Mouse (Mus musculus) olfactory bulb, adult 2 months (tissue): ENCODE data around the gene Ecm1. TPM values are rescaled to one million over a fixed set of nuclear protein-coding genes. Genes with fewer than 3 reads are reported as not detected.

Experiments used
- H3K27ac ChIP-seq: fragments of 200-500 bp; 2 replicates; pipeline ENCODE4 v1.5.1; 2012; ENCODE audit warnings: low read depth, low read length; ENCODE audit not compliant: insufficient read depth
- H3K4me1 ChIP-seq: fragments of 200-500 bp; 2 replicates; pipeline ENCODE4 v1.6.1; 2012; ENCODE audit warnings: low read length; ENCODE audit not compliant: control insufficient read depth, insufficient read depth
- H3K4me3 ChIP-seq: fragments of 200-500 bp; 2 replicates; pipeline ENCODE4 v1.5.1; 2012; ENCODE audit warnings: mild to moderate bottlenecking, low read depth, low read length, moderate library complexity; ENCODE audit not compliant: insufficient read depth
- CTCF ChIP-seq: fragments of 200-500 bp; IDR thresholded peaks from 2 replicates; pipeline ENCODE4 v1.5.1; 2012; ENCODE audit warnings: low read depth, mild to moderate bottlenecking, low read length, moderate library complexity; ENCODE audit not compliant: insufficient read depth
- POLR2A ChIP-seq: fragments of 200-500 bp; IDR thresholded peaks from 2 replicates; pipeline ENCODE4 v1.6.1; 2012; ENCODE audit warnings: mild to moderate bottlenecking, low read depth, low read length, moderate library complexity; ENCODE audit not compliant: insufficient read depth
- WGBS: fragments of 180-500 bp; shearing (Covaris S2); methylation state at CpG from one replicate; pipeline ENCODE4 v1.1.7; 2018; 5-methylcytosine and 5-hydroxymethylcytosine counted together
- polyA plus RNA-seq: library from polyadenylated mRNA; stranded (reverse); fragments of >200 nt; gene quantifications from 2 replicates; pipeline ENCODE4 v1.2.4, GENCODE M21; 2012; ENCODE audit warnings: low replicate concordance; ENCODE audit not compliant: missing spikeins, insufficient read depth, insufficient read length

Ecm1 gene
- polyA plus RNA-seq, 1 experiment = not detected

GRCm38 (mm10) chr3:95709967-95710366 is 29.4 kb downstream of the Ecm1 start:
- TF ChIP-seq POLR2A (no peak), CTCF (no peak)
- no peak overlapping the region for H3K4me3 ChIP-seq
- H3K27ac ChIP-seq = no peak overlapping the region
- H3K4me1 ChIP-seq = no peaks in the 10 kb centered on the region

DNA sequence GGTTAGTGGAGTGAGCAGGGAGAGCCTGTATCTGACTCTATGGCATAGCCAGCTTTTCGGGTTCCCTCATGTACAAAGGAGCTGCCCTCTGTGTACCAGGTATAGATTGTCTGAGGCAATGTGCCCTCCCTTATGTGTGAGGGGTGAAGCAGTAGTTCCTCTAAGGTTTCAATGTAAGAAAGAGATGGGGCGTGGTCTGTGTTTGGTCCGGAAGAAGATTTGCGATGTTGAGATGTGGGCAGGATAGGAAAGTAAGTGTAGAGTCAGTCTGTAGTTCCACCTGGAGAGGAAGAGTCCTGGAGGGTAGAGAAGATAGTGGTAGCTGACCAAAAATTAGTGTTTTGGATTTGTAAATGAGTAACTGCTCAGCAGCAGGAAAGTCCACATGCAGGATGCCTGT is 30.3 kb downstream of the Ecm1 start:
- Histone ChIP-seq H3K4me3 (no peak overlapping the region), H3K27ac (no peak overlapping the region), H3K4me1 (no peaks in the 10 kb centered on the region)
- TF ChIP-seq POLR2A = no peak
- TF ChIP-seq CTCF = no peak
- WGBS = 93% methylated on average over 4 of the region's 4 CpGs

DNA sequence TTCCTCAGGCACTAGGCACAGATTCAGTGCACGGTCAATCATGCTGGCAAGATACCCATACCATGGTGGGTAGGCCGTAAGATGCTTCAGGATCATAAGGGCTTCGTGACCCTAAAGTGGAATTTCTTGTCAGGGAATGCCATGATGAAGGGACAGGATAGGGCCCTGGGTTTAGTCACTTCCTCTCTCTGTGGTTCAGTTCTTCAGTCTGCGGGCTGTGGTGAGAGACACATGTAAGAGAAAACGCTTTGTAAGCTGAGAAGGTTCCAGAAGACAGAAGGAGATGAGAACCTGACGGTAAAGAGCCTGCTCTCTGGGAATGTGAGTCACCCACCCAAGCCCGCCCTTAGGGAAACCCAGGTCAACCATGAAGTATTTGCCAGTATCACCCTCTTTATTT is 31.9 kb downstream of the Ecm1 start:
- TF ChIP-seq CTCF (no peak), POLR2A (no peak)
- no peak overlapping the region for H3K4me3 ChIP-seq
- H3K27ac ChIP-seq = no peak overlapping the region
- 91% methylated on average over 7 of the region's 7 CpGs for WGBS
- no peaks in the 10 kb centered on the region for H3K4me1 ChIP-seq

- peaks cover 6% of the 10 kb centered on the region for H3K4me1 ChIP-seq
- H3K4me3 ChIP-seq = no peak overlapping the region
- TF ChIP-seq POLR2A = no peak
- no peak for TF ChIP-seq CTCF
- WGBS = 94% methylated on average over 4 of the region's 4 CpGs
- H3K27ac ChIP-seq = no peak overlapping the region
Measured at GRCm38 (mm10) chr3:95706273-95706672, 33.1 kb downstream of the Ecm1 start.

DNA sequence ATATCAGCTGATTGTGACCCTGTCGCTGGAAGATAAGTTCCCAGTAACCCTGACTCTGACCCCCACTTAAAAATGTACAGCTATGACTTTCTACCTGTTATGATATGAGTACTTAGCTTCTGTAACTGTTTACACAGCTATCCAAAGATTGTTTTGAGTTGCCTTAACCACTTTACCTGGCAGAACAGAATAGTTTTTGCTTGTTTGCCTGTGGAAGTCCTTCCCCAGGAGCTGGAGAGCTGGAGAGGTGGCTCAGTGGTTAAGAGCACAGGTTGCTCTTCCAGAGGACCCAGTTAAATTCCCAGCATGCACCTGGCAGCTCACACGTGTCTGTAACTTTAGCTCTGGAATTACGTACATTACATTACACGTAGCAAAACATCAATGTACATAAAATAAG is 34.8 kb downstream of the Ecm1 start:
- no peak for TF ChIP-seq POLR2A
- TF ChIP-seq CTCF = no peak
- peaks cover 6% of the 10 kb centered on the region for H3K4me1 ChIP-seq
- no peak overlapping the region for H3K27ac ChIP-seq
- no peak overlapping the region for H3K4me3 ChIP-seq
- 92% methylated on average over 4 of the region's 4 CpGs for WGBS

DNA sequence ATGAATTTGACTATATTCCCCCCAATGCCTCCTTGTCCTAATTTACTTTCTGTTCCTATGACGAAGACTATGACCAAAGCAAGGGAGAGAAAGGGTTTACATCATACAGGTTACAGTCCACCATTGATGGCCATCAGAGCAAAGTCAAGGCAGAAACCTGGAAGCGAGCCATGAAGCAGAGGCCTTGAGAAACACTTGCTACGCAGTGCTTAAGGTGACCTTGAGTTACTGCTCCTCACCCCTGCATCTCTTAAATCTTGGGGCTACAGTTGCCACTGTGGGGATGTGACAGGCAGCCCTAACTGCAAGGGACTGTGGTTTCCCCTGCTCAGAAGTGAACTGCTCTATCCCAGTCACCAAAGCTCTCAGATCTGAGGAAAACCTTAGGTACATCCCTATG is 36.1 kb downstream of the Ecm1 start:
- no peak for TF ChIP-seq CTCF
- no peak for TF ChIP-seq POLR2A
- peaks cover 6% of the 10 kb centered on the region for H3K4me1 ChIP-seq
- no peak overlapping the region for H3K27ac ChIP-seq
- 97% methylated on average over 3 of the region's 3 CpGs for WGBS
- H3K4me3 ChIP-seq = no peak overlapping the region

DNA sequence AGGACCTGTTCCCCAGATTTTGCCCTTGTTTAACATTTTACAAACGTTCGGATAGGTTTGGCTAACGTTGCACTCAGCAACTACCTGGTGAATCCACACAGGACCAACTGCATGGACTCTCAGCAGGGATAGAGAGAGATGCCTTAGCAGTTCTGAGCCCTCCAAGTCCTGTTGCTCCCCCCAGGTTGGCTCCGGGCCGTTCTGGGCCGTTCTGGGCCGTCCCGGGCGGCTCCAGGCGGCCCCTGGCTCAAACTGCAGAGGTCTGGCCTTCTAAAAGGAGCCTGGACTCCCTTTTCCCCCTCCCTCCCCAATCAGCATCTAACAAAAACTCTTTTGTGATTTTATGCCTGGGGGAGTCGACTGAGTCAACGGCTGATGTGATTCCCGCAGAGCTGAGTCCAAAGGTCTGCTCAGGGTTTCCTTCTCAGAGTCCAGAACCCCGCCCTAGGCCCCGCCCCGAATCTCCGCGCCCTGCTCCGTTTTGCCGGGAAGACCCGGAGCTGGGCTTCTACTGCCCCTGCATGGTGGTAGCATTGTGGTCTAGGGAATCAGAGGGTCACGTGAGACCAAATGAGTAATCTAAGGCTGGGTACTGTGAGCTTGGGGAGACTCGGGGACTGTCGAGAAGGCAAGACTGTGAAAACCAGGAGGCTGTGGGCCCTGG is 37.4 kb downstream of the Ecm1 start:
- 10% methylated on average over 24 of the region's 24 CpGs for WGBS
- TF ChIP-seq POLR2A (no peak), CTCF (no peak)
- H3K4me3 ChIP-seq = peak overlapping the region; percentile 21
- peaks cover 6% of the 10 kb centered on the region for H3K4me1 ChIP-seq
- H3K27ac ChIP-seq = peak overlapping the region; percentile 29; the same call in 1 of the 2 replicates

GRCm38 (mm10) chr3:95701085-95701484 is 38.3 kb downstream of the Ecm1 start:
- TF ChIP-seq POLR2A = no peak
- 79% methylated on average over 2 of the region's 2 CpGs for WGBS
- H3K27ac ChIP-seq = no peak overlapping the region
- H3K4me3 ChIP-seq = no peak overlapping the region
- peaks cover 6% of the 10 kb centered on the region for H3K4me1 ChIP-seq

- H3K4me3 ChIP-seq = no peak overlapping the region
- no peak for TF ChIP-seq CTCF
- TF ChIP-seq POLR2A = no peak
- 77% methylated on average over 6 of the region's 6 CpGs for WGBS
Measured at GRCm38 (mm10) chr3:95700233-95700681, 39.1 kb downstream of the Ecm1 start.

DNA sequence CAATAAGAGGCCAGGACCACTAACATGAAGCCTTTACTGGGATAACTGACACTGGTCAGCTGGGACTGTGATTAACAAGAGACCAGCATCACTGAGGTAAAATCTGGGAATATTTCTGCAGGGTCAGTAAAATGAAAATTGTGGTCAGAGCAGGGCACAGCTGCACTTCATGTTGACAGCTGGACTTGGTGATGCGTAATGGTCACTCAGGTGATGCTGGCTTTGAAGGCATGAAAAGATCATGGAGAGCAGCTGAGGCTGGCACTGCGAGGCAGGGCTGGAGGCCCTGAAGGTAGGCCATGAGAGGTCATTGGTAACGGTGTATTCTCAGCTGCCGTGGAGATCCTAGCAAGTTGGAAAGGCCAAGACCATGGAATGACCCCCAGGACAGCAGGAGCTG is 41.1 kb downstream of the Ecm1 start:
- TF ChIP-seq POLR2A = no peak
- no peak for TF ChIP-seq CTCF
- Histone ChIP-seq H3K27ac (no peak overlapping the region), H3K4me3 (no peak overlapping the region), H3K4me1 (peaks cover 9% of the 10 kb centered on the region)
- 95% methylated on average over 4 of the region's 4 CpGs for WGBS

More at GRCm38 (mm10) chr3:95700233-95700681, 39.1 kb downstream of the Ecm1 start:
- peaks cover 9% of the 10 kb centered on the region for H3K4me1 ChIP-seq
- H3K27ac ChIP-seq = no peak overlapping the region
